ENCODE assay signal across 8 mouse cellular contexts in genomic region chr11:102285095-102285834, GRCm38 (mm10). TPM values are rescaled to one million over a fixed set of nuclear protein-coding genes. Genes with fewer than 3 reads are reported as not detected.
A peak's percentile ranks its signal among the peaks of the same experiment; 100 is the strongest.
DNase-seq lines count a peak whose midpoint lies in the region; ATAC-seq and TF ChIP-seq lines count a peak whose summit lies in the region.

No protein-coding gene starts in this region.

- no peaks in the 10 kb centered on the region for H3K27me3 ChIP-seq in cerebellum, adult 2 months (ENCODE audit: control insufficient read depth, insufficient read depth, low read length)
- no peaks in the 10 kb centered on the region for H3K27me3 ChIP-seq in hindbrain, embryonic 13.5 days
- no peaks in the 10 kb centered on the region for H3K27me3 ChIP-seq in midbrain, embryonic 11.5 days (ENCODE audit: control insufficient read depth, insufficient read depth, low read length)

- H3K9ac ChIP-seq in hindbrain, embryonic 13.5 days = peak overlapping the region; percentile 96
- peak overlapping the region; percentile 79 for H3K9ac ChIP-seq in midbrain, embryonic 11.5 days (ENCODE audit: low read length)

- DNase-seq in cerebellum, adult 2 months = no peak
- no peak for DNase-seq in cerebellum, adult 11-12 months
- peak; percentile 32 for DNase-seq in retina, embryonic 14.5 days (ENCODE audit: low spot score)
- no peak for DNase-seq in retina, postnatal 1 day
- DNase-seq in midbrain, embryonic 11.5 days (ENCODE audit: low spot score, missing footprints) = no peak
- DNase-seq in right cerebral cortex, postnatal 14 days = no peak
- DNase-seq in cerebellum, postnatal 36 days = no peak

- H3K9me3 ChIP-seq in hindbrain, embryonic 13.5 days = no peaks in the 10 kb centered on the region
- H3K9me3 ChIP-seq in midbrain, embryonic 11.5 days (ENCODE audit: control insufficient read depth, low read length) = no peaks in the 10 kb centered on the region

- no peak for TF ChIP-seq POLR2A in cerebellum, adult 2 months (IDR thresholded peaks at IDR 0.05; ENCODE audit: borderline replicate concordance, insufficient read depth, low read length)

- TF ChIP-seq CTCF in cerebellum, adult 2 months (IDR thresholded peaks at IDR 0.05; ENCODE audit: borderline replicate concordance, insufficient read depth, low read depth, low read length) = no peak

- ATAC-seq in hindbrain, embryonic 13.5 days (ENCODE audit: low FRiP score) = peak; percentile 76
- ATAC-seq in midbrain, embryonic 11.5 days (ENCODE audit: low FRiP score) = peak; percentile 72

- 4% methylated on average over 31 of the region's 31 CpGs for WGBS in cerebellum, adult 2 months
- WGBS in hindbrain, embryonic 13.5 days = 4% methylated on average over 31 of the region's 31 CpGs
- WGBS in midbrain, embryonic 11.5 days = 7% methylated on average over 31 of the region's 31 CpGs

- H3K27ac ChIP-seq in cerebellum, adult 2 months (ENCODE audit: insufficient read depth, low read length) = peak overlapping the region; percentile 91
- H3K27ac ChIP-seq in hindbrain, embryonic 13.5 days = peak overlapping the region; percentile 88
- 0 out of 2 replicates have a peak overlapping the region, but pooled peaks have one; percentile 54 for H3K27ac ChIP-seq in midbrain, embryonic 11.5 days (ENCODE audit: low read depth, low read length)

- no peaks in the 10 kb centered on the region for H3K4me1 ChIP-seq in cerebellum, adult 2 months (ENCODE audit: control insufficient read depth, insufficient read depth, low read length)
- H3K4me1 ChIP-seq in hindbrain, embryonic 13.5 days (replicated peaks) = peaks cover 33% of the 10 kb centered on the region
- peaks cover 4% of the 10 kb centered on the region; the same call in 1 of the 2 replicates for H3K4me1 ChIP-seq in midbrain, embryonic 11.5 days (ENCODE audit: control insufficient read depth, insufficient read depth, low read length)

- peak overlapping the region; percentile 81 for H3K4me2 ChIP-seq in hindbrain, embryonic 13.5 days
- peak overlapping the region; percentile 78 for H3K4me2 ChIP-seq in midbrain, embryonic 11.5 days

- H3K4me3 ChIP-seq in cerebellum, adult 2 months (replicated peaks; ENCODE audit: insufficient read depth, low read depth, low read length) = peak overlapping the region; percentile 97
- H3K4me3 ChIP-seq in hindbrain, embryonic 13.5 days = peak overlapping the region; percentile 78
- H3K4me3 ChIP-seq in midbrain, embryonic 11.5 days (ENCODE audit: low read depth, low read length) = peak overlapping the region; percentile 80

- peaks cover 31% of the 10 kb centered on the region for H3K36me3 ChIP-seq in hindbrain, embryonic 13.5 days
- peaks cover 4% of the 10 kb centered on the region; the same call in 1 of the 2 replicates for H3K36me3 ChIP-seq in midbrain, embryonic 11.5 days (ENCODE audit: control insufficient read depth, insufficient read depth, low read length)

RNA-seq across cellular contexts. Expression of gene Tmub2, which starts 0.5 kb away (rescaled TPM):
- polyA plus RNA-seq in cerebellum, adult 2 months (2012; rRNA removed) = 82.7 and 85.3 TPM in 2 replicates
- 81.3 and 82.8 TPM in 2 replicates for polyA plus RNA-seq in hindbrain, embryonic 13.5 days (2015; fragmentation: Nextera tagmentation; extraction: Ambion mirVana)
- 54.0 and 55.7 TPM in 2 replicates for polyA plus RNA-seq in midbrain, embryonic 11.5 days (2014; fragmentation: Nextera tagmentation; extraction: Ambion mirVana)

RNA-seq across cellular contexts. Expression of gene Atxn7l3, which starts 11.2 kb away (rescaled TPM):
- polyA plus RNA-seq in cerebellum, adult 2 months (2012; rRNA removed) = 93.3 and 101 TPM in 2 replicates
- polyA plus RNA-seq in hindbrain, embryonic 13.5 days (2015; fragmentation: Nextera tagmentation; extraction: Ambion mirVana) = 29.2 and 29.9 TPM in 2 replicates
- polyA plus RNA-seq in midbrain, embryonic 11.5 days (2014; fragmentation: Nextera tagmentation; extraction: Ambion mirVana) = 13.3 and 15.2 TPM in 2 replicates

RNA-seq across cellular contexts. Expression of gene Asb16, which starts 16.7 kb away (rescaled TPM):
- 3.1 and 4.0 TPM in 2 replicates for polyA plus RNA-seq in cerebellum, adult 2 months (2012; rRNA removed)
- not detected in 2 replicates for polyA plus RNA-seq in hindbrain, embryonic 13.5 days (2015; fragmentation: Nextera tagmentation; extraction: Ambion mirVana)
- polyA plus RNA-seq in midbrain, embryonic 11.5 days (2014; fragmentation: Nextera tagmentation; extraction: Ambion mirVana) = 0.08 TPM in 1 of 2 replicates, not detected in the other

RNA-seq across cellular contexts. Expression of gene Ubtf, which starts 34.3 kb away (rescaled TPM):
- 94.6 and 95.8 TPM in 2 replicates for polyA plus RNA-seq in cerebellum, adult 2 months (2012; rRNA removed)
- polyA plus RNA-seq in hindbrain, embryonic 13.5 days (2015; fragmentation: Nextera tagmentation; extraction: Ambion mirVana) = 77.1 and 82.7 TPM in 2 replicates
- 84.7 and 86.1 TPM in 2 replicates for polyA plus RNA-seq in midbrain, embryonic 11.5 days (2014; fragmentation: Nextera tagmentation; extraction: Ambion mirVana)

RNA-seq across cellular contexts. Expression of gene BC030867, which starts 36.6 kb away (rescaled TPM):
- 1.3 and 2.2 TPM in 2 replicates for polyA plus RNA-seq in cerebellum, adult 2 months (2012; rRNA removed)
- 3.8 TPM in 2 replicates for polyA plus RNA-seq in hindbrain, embryonic 13.5 days (2015; fragmentation: Nextera tagmentation; extraction: Ambion mirVana)
- polyA plus RNA-seq in midbrain, embryonic 11.5 days (2014; fragmentation: Nextera tagmentation; extraction: Ambion mirVana) = 17.4 and 18.4 TPM in 2 replicates
